Mouse (Mus musculus): ENCODE data around the gene Serp2. TPM values are rescaled to one million over a fixed set of nuclear protein-coding genes. Genes with fewer than 3 reads are reported as not detected.
A peak's percentile ranks its signal among the peaks of the same experiment; 100 is the strongest.

The Serp2 gene
- total RNA-seq, 2 experiments from 2014 or later = 7.2 to 9.6 TPM

GRCm38 (mm10) chr14:76569271-76569961, 12.7 kb upstream of the Serp2 start:
- DNase-seq = no peak

GRCm38 (mm10) chr14:76568548-76568947, 11.9 kb upstream of the Serp2 start:
- DNase-seq = no peak

DNA sequence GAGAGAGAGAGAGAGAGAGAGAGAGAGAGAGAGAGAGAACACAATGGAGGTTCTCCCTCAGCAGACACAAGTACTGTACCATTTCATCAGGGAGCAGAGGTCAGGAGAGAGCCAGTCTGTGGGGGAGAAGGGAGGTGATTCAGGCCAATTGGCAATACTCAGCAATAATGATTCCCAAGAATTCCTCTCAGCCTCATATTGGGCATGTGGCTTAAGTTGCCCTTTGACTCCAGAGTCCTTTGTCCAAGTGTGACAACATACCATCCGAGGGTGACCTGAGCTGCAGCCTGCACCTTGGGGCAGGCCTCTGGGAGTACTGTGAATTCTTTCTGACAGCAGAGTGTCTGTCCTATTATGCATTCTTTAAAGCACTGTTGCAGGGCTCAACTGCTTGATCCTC, 10.6 kb upstream of the Serp2 start:
- DNase-seq = no peak

DNA sequence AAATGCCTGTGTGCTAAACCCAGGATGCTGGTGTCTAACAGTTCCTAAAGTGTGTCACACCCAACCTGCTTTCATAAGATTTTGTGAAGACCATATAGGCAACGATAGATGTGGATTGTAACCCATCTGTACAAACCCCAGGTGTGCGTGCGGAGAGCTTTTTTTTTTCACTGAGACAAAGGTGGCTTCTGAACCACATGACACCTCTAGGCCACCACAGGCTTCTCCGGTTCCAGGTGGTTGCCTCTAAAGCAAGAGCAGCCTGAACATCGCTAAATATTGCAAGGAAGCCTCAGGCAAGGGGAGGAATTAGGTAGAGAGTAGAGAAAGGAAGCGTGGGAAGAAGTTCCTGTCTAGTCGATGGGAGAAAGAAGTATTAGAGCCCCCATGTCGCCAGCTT, 10.0 kb upstream of the Serp2 start:
- no peak for DNase-seq

GRCm38 (mm10) chr14:76566193-76566592, 9.5 kb upstream of the Serp2 start:
- no peak for DNase-seq

DNA sequence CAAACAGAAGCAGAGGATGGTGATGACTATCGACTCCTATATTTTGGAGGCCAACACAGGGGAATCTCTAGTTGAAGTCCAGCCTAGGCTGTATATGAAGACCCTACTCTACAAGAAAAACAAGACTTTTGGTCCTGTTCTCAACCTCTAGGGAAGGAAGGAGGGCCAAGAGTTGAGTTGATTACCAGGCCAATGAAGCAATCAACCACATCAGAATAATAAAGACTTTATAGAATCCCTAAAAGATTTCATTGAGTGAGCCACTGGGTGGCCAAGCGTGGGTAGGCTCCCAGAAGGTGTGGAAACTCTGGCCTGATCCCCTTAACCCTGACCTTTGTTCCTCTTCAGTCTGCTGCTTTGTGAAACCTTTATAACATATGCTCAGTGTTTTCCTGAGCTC, 2.5 kb upstream of the Serp2 start:
- no peak for DNase-seq

DNA sequence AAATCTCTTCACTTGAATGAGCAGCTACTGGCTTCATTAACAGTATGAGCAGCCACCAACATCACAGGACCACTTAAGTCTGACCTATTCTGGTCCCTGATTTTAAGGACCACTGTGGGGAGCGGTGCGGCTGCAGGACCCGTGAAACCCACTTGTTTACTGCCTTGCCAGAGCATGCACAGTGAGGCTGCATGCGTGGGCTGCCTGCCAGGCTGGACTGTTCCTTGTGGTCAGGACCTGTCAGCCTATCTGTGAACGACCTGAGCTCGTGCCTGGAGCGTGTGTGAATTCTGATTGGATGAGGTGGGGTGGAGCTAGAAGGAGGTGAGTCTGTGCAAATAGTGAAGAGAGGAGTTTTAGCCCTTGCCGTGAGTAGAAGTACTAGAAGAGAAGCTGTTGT, 1.5 kb upstream of the Serp2 start:
- peak; percentile 55 for DNase-seq

- peak; percentile 87 for DNase-seq
Observed at GRCm38 (mm10) chr14:76556031-76556851, 448 bp downstream of the Serp2 start.

DNA sequence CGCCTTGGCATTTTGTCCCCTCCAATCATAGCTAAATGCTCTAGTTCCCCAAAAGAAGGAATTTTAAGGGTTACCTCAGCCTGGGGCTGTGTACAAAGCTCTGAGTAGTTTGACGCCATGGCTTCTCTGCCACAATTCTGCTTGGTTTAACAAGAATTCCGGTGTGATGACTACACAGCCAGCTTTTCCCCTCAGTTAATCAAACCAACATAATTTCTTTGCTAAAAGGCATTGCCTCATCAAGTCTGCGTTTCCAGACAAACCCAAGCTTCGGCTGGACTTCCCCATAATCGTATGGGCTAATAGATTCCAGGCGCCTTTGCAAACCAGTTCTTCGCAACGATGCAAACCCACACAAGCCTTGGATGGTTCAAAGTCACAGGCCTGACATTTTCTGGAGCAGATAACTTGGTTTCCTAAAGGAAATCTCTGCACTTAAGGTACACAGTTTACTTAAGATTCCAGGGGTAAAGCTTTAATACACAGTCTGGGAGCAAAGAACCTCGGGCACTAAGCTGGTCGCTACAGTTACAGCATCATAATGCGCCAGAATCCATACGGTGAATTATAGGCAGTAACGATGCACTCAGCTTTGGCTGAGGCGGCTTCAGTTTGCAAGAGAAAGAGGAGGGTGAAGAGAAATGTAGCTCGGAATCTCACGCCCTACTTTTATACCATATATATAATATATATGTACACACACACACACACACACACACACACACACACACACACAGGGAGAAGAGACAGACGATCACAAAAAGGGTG, 1.2 kb downstream of the Serp2 start:
- no peak for DNase-seq

DNA sequence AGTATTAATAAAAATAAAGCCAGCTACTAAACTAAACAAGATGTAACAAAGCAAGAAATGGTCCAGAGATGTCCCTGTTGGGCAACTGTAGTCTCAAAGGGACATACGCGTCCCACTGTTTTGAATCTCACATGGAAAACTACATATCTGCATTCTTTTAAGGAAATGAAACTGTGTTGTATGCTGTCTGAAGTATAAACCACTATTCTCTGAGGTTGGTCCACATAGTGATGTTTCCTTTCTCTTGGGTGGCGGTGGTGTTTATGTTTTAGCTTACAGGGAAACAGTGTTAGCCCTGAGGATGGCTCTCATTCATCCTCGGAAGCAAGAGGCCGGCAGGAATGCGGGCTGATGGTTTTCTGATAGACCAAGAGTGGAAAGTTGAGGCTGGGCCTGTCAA, 12.6 kb downstream of the Serp2 start:
- no peak for DNase-seq

DNA sequence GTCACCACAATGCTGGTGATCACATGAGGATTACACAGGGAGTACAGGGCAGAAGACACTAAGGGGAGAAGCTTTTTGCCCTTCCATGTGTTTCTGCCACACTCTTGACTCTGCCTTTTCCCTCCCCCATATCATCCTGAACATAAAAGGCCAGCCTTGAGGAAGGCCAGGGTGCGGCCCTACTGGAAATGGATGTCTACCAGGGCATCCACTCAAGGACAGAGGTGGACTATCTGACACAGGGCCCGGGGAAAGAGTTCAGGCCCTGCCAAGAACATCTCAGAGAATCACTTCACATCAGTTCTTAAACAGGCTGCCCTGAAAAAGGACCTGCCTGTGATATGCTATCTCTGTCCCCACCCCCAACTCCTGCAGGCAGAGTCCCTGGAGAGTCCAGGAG, 15.3 kb downstream of the Serp2 start:
- peak; percentile 48 for DNase-seq

DNA sequence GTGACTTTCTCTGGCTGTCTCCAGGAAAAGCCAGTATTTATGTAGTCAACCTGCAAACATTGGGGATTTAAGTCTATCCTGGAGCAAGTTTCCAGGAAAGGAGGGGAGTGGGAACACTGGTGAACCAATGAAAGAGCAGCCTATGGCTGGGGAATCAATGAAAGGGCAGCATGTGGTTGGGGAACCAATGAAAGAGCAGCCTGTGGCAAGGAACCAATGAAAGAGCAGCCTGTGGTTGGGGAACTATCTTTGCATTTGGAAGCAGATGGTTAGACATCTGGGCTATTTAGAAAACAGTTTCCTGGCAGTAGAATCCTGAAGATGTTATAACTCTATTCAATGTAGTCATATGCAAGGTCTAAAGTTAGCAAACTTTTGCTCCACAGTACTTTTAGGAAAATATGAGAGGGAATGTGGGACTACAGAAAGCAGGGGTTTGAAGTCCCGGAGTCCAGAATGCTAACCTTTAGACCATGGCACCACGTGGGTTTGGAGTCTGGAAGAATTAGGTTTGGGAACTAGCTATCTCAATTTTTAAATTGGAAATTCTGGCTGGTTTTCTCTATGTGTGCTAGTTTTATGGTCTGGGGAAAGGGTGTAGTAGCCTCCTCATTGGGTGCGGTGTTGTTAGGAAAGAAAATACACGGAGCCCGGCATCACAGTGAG, 16.6 kb downstream of the Serp2 start:
- no peak for DNase-seq

GRCm38 (mm10) chr14:76536921-76537320, 19.8 kb downstream of the Serp2 start:
- peak; percentile 52 for DNase-seq

- no peak for DNase-seq
Observed at GRCm38 (mm10) chr14:76535096-76535495, 21.6 kb downstream of the Serp2 start.

- DNase-seq = no peak
Observed at GRCm38 (mm10) chr14:76533170-76533815, 23.4 kb downstream of the Serp2 start.

DNA sequence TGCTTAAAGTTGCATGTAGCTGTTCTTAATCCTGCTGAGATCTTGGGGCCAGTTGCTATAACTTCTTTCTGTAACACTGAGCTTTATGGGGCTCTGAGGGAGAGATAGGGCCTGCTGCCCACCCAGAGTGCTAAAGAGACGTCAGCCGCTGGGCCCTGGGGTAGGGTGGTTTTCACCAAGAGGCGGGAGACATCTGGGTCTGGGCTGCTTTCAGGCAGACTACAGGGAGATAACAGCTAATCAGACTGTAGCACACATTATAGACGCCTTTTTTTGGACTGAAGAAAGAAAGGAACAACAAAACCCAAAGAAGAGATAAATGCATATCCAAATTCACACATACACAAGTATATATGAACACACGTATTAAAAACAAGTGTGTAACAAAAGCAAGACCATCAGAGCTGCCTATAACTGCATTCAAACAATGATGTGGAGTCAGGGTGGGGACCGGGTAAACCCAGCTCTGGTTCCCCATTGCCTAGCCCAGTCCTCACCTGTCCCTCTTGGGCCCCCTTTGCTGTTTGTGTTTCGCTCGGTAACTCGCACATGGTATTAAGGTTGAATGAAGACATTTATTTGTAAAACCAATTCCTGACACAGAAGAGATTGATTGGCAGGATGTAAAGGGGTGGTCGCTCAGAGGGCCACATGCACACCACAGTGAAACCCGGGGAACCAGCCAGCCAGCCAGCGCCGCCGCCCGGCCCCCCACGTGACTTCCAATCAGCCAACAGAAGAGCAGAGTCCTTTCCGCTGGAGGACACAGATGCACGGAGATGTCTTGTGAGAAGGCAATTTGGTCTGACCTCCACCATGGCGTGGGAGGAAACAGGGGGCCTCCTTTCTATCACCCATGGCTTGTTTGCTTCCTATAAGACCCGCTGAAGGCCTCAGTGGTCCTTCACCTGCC, 24.2 kb downstream of the Serp2 start:
- DNase-seq = peak; percentile 59

GRCm38 (mm10) chr14:76531027-76531660, 25.5 kb downstream of the Serp2 start:
- DNase-seq = no peak

- DNase-seq = peak; percentile 68
Observed at GRCm38 (mm10) chr14:76528641-76529040, 28.0 kb downstream of the Serp2 start.

GRCm38 (mm10) chr14:76527758-76528313, 28.9 kb downstream of the Serp2 start:
- peak; percentile 38 for DNase-seq
